Mouse (Mus musculus): ENCODE measurements at regions not wholly inside any gene's neighbourhood (a gene's known extent, or its start where the extent isn't known, plus 50 kb on each side); places are given as distances from the start of the nearest gene placed in this dataset.

GRCm38 (mm10) chr15:7650705-7651104 is 159.9 kb upstream of the Gdnf start:
- no peak for TF ChIP-seq CTCF (IDR thresholded peaks at IDR 0.05; ENCODE audit: borderline replicate concordance, insufficient read depth, low read depth, low read length)
- TF ChIP-seq POLR2A (IDR thresholded peaks at IDR 0.05; ENCODE audit: borderline replicate concordance, insufficient read depth, low read length): no peak

Measured in cerebellum, adult 2 months (tissue).